Mouse (Mus musculus): ENCODE measurements at regions not wholly inside any gene's neighbourhood (a gene's known extent, or its start where the extent isn't known, plus 50 kb on each side); places are given as distances from the start of the nearest gene placed in this dataset.
A peak's percentile ranks its signal among the peaks of the same experiment; 100 is the strongest.

GRCm38 (mm10) chr14:59051478-59051879 lies 91.2 kb downstream of the 1700129C05Rik start:
- H3K36me3 ChIP-seq (replicated peaks in 1 of 2; ENCODE audit: control insufficient read depth in 1 of 2, insufficient read depth in 1 of 2, low read length in 1 of 2), result no peaks in the 10 kb centered on the region
- H3K79me2 ChIP-seq (replicated peaks; ENCODE audit: control insufficient read depth, extremely low read depth, insufficient read depth, poor library complexity, severe bottlenecking), result no peaks in the 10 kb centered on the region
- no peaks in the 10 kb centered on the region for H3K27me3 ChIP-seq (replicated peaks)
- peak overlapping the region; percentile 55 for H3K9ac ChIP-seq (ENCODE audit: insufficient read depth, low read depth)
- H3K4me2 ChIP-seq (ENCODE audit: insufficient read depth, low read depth, poor library complexity, severe bottlenecking), result peak overlapping the region; percentile 77
- peaks cover 15 to 49% of the 10 kb centered on the region in 2 experiments for H3K4me1 ChIP-seq (ENCODE audit: control insufficient read depth in 1 of 2, insufficient read depth in 2 of 2)
- H3K27ac ChIP-seq (ENCODE audit: insufficient read depth, low read depth), result peak overlapping the region; percentile 89
- dilution Hi-C loops (cut with MboI; ENCODE audit: extremely low pct_ligation_motif_present, extremely low pct_unique_long_range_greater_than_20kb, low sequenced_read_pairs), result no loop called here
- H3K9me3 ChIP-seq (replicated peaks; ENCODE audit: low read length), result peaks cover 5% of the 10 kb centered on the region
- H3K4me3 ChIP-seq (replicated peaks in 1 of 3; ENCODE audit: low read depth in 2 of 3, low read length in 2 of 3, poor library complexity in 1 of 3), result no peak overlapping the region
- in situ Hi-C loops (cut with MboI; ENCODE audit: low pct_ligation_motif_present, low pct_unique_long_range_greater_than_20kb, low sequenced_read_pairs), result no loop called here
- peak; percentile 86 for DNase-seq (ENCODE audit: extremely low read depth)
- TF ChIP-seq MAX (IDR thresholded peaks at IDR 0.05; ENCODE audit: low read length), result peak; percentile 56; the same call in 1 of the 2 replicates
- peak; percentile 97 for TF ChIP-seq ETS1 (conservative IDR thresholded peaks at IDR 0.05; ENCODE audit: low read depth, low read length)
- TF ChIP-seq TBP (conservative IDR thresholded peaks at IDR 0.05; ENCODE audit: low read depth, low read length), result peak; percentile 49; the same call in 1 of the 2 replicates
- no peak for TF ChIP-seq ZKSCAN1 (IDR thresholded peaks at IDR 0.05; ENCODE audit: borderline replicate concordance, low read depth, low read length)
- TF ChIP-seq NELFE (IDR thresholded peaks at IDR 0.05; ENCODE audit: low read depth, low read length), result 0 out of 2 replicates have a peak, but pooled peaks have one; percentile 19
- TF ChIP-seq USF2 (conservative IDR thresholded peaks at IDR 0.05; ENCODE audit: low read depth, low read length), result no peak
- TF ChIP-seq TCF12 (IDR thresholded peaks at IDR 0.05; ENCODE audit: low read depth, low read length), result peak; percentile 74
- TF ChIP-seq NRF1 (IDR thresholded peaks at IDR 0.05; ENCODE audit: low read depth, low read length), result no peak
- peak; percentile 77 for TF ChIP-seq IRF4 (IDR thresholded peaks at IDR 0.05; ENCODE audit: low read depth, low read length)
- TF ChIP-seq MAFK (IDR thresholded peaks at IDR 0.05; ENCODE audit: insufficient replicate concordance, low read length), result 0 out of 2 replicates have a peak, but pooled peaks have one; percentile 3
- peak; percentile 75 for TF ChIP-seq JUND (conservative IDR thresholded peaks at IDR 0.05; ENCODE audit: low read depth, low read length)
- TF ChIP-seq ELF1 (IDR thresholded peaks at IDR 0.05; ENCODE audit: low read depth, low read length), result peak; percentile 68
- TF ChIP-seq MAZ (IDR thresholded peaks at IDR 0.05; ENCODE audit: low read depth, low read length), result peak; percentile 80; the same call in 1 of the 2 replicates
- no peak for TF ChIP-seq SMC3 (IDR thresholded peaks at IDR 0.05; ENCODE audit: low read depth, low read length)
- 0 out of 2 replicates have a peak, but pooled peaks have one; percentile 8 for TF ChIP-seq MXI1 (IDR thresholded peaks at IDR 0.05; ENCODE audit: low read depth, low read length)
- peak; percentile 96 for TF ChIP-seq MEF2A (IDR thresholded peaks at IDR 0.05; ENCODE audit: borderline replicate concordance, low read depth, low read length)
- TF ChIP-seq EP300 (IDR thresholded peaks at IDR 0.05; ENCODE audit: low read length), result peak; percentile 70
- peak; percentile 76 for TF ChIP-seq JUN (IDR thresholded peaks at IDR 0.05; ENCODE audit: insufficient read depth, low read depth, low read length)

GRCm38 (mm10) chr14:59045687-59046086 lies 97.0 kb downstream of the 1700129C05Rik start:
- no peaks in the 10 kb centered on the region for H3K27me3 ChIP-seq (replicated peaks)
- no peak for TF ChIP-seq SMC3 (IDR thresholded peaks at IDR 0.05; ENCODE audit: low read depth, low read length)
- TF ChIP-seq KAT2A (IDR thresholded peaks at IDR 0.05; ENCODE audit: insufficient replicate concordance, low read length), result no peak
- TF ChIP-seq POLR2AphosphoS2 (IDR thresholded peaks at IDR 0.05; ENCODE audit: low read depth, low read length), result no peak
- TF ChIP-seq SIN3A (IDR thresholded peaks at IDR 0.05; ENCODE audit: low read length), result no peak
- TF ChIP-seq UBTF (IDR thresholded peaks at IDR 0.05; ENCODE audit: low read depth, low read length), result no peak
- TF ChIP-seq USF2 (conservative IDR thresholded peaks at IDR 0.05; ENCODE audit: low read depth, low read length), result no peak
- no peak for TF ChIP-seq ZC3H11A (IDR thresholded peaks at IDR 0.05; ENCODE audit: low read depth, low read length)
- no peak for TF ChIP-seq RCOR1 (conservative IDR thresholded peaks at IDR 0.05; ENCODE audit: low read depth, low read length)
- no peak for TF ChIP-seq CHD1 (IDR thresholded peaks at IDR 0.05; ENCODE audit: low read depth, low read length)
- no peak for TF ChIP-seq E2F4 (IDR thresholded peaks at IDR 0.05; ENCODE audit: insufficient replicate concordance, low read depth, low read length)
- dilution Hi-C loops (cut with MboI; ENCODE audit: extremely low pct_ligation_motif_present, extremely low pct_unique_long_range_greater_than_20kb, low sequenced_read_pairs), result no loop called here
- H3K27ac ChIP-seq (ENCODE audit: insufficient read depth, low read depth), result no peak overlapping the region
- in situ Hi-C loops (cut with MboI; ENCODE audit: low pct_ligation_motif_present, low pct_unique_long_range_greater_than_20kb, low sequenced_read_pairs), result no loop called here
- H3K9me3 ChIP-seq (replicated peaks; ENCODE audit: low read length), result peaks cover 5% of the 10 kb centered on the region
- H3K4me1 ChIP-seq (ENCODE audit: control insufficient read depth in 1 of 2, insufficient read depth in 2 of 2), result peaks cover 6 to 10% of the 10 kb centered on the region in 2 experiments
- no peak overlapping the region for H3K4me2 ChIP-seq (ENCODE audit: insufficient read depth, low read depth, poor library complexity, severe bottlenecking)
- H3K4me3 ChIP-seq (replicated peaks in 1 of 3; ENCODE audit: low read depth in 2 of 3, low read length in 2 of 3, poor library complexity in 1 of 3), result no peak overlapping the region
- H3K79me2 ChIP-seq (replicated peaks; ENCODE audit: control insufficient read depth, extremely low read depth, insufficient read depth, poor library complexity, severe bottlenecking), result no peaks in the 10 kb centered on the region
- DNase-seq (ENCODE audit: extremely low read depth), result no peak
- no peak overlapping the region for H3K9ac ChIP-seq (ENCODE audit: insufficient read depth, low read depth)
- no peaks in the 10 kb centered on the region for H3K36me3 ChIP-seq (replicated peaks in 1 of 2; ENCODE audit: control insufficient read depth in 1 of 2, insufficient read depth in 1 of 2, low read length in 1 of 2)

All from CH12.LX (cell line).